Mouse (Mus musculus) liver, embryonic 14.5 days (tissue): ENCODE data around the gene Rsph10b. TPM values are rescaled to one million over a fixed set of nuclear protein-coding genes. Genes with fewer than 3 reads are reported as not detected.

Experiments used
- ATAC-seq: fragments of 200-750 bp; cut with Nextera tagmentation; 2 replicates; pipeline ENCODE4 v1.8.0; 2017; ENCODE audit warnings: moderate number of reproducible peaks, mild to moderate bottlenecking, moderate library complexity; ENCODE audit not compliant: insufficient read depth
- DNase-seq, 3 experiments: peaks; one replicate each; pipeline ENCODE4 v3.0.0-alpha.2; 2012 to 2013; ENCODE audit warnings: low read depth in 3 of 3, low spot score in 3 of 3
- H3K27ac ChIP-seq: fragments of 300-500 bp; sonication (generic); 2 replicates; pipeline ENCODE4 v1.5.1; 2014; ENCODE audit warnings: moderate library complexity, mild to moderate bottlenecking, control low read depth, inconsistent platforms
- H3K27me3 ChIP-seq: fragments of 300-500 bp; sonication (generic); 2 replicates; pipeline ENCODE4 v1.6.1; 2014; ENCODE audit warnings: mild to moderate bottlenecking, low read length, moderate library complexity; ENCODE audit not compliant: control insufficient read depth, insufficient read depth
- H3K36me3 ChIP-seq: fragments of 300-500 bp; sonication (generic); replicated peaks from 2 replicates; pipeline ENCODE4 v1.6.1; 2014; ENCODE audit warnings: low read depth; ENCODE audit not compliant: control insufficient read depth, insufficient read depth
- H3K4me1 ChIP-seq, 2 experiments: fragments of 200-500 bp in 1 of 2; fragments of 300-500 bp in 1 of 2; sonication (generic) in 1 of 2; replicated peaks; 2 replicates each; pipeline ENCODE4 v1.6.1; 2012 to 2014; ENCODE audit warnings: antibody characterized with exemption in 1 of 2, inconsistent platforms in 1 of 2, low read length in 1 of 2; ENCODE audit not compliant: control insufficient read depth in 2 of 2, insufficient read depth in 2 of 2
- H3K4me2 ChIP-seq: fragments of 300-500 bp; sonication (generic); 2 replicates; pipeline ENCODE4 v1.6.1; 2014; ENCODE audit warnings: low read depth, mild to moderate bottlenecking, control low read depth, moderate library complexity
- H3K4me3 ChIP-seq, 2 experiments: fragments of 200-500 bp in 1 of 2; fragments of 300-500 bp in 1 of 2; sonication (generic) in 1 of 2; 2 replicates each; pipeline ENCODE4 v1.5.1; 2012 to 2014; ENCODE audit warnings: low read depth in 2 of 2, low read length in 2 of 2, mild to moderate bottlenecking in 2 of 2, control low read depth in 1 of 2, inconsistent platforms in 1 of 2, moderate library complexity in 1 of 2; ENCODE audit not compliant: insufficient read depth in 1 of 2
- H3K9ac ChIP-seq: fragments of 300-500 bp; sonication (generic); replicated peaks from 2 replicates; pipeline ENCODE4 v1.6.1; 2014; ENCODE audit warnings: mild to moderate bottlenecking, control low read depth, moderate library complexity
- H3K9me3 ChIP-seq: fragments of 300-500 bp; sonication (generic); 2 replicates; pipeline ENCODE4 v1.6.1; 2016; ENCODE audit warnings: low read length, mixed read lengths; ENCODE audit not compliant: control insufficient read depth
- CTCF ChIP-seq: IDR thresholded peaks from 2 replicates; pipeline ENCODE4 v1.5.1; 2016; ENCODE audit warnings: antibody characterized with exemption, low read depth, control low read depth
- EP300 ChIP-seq: IDR thresholded peaks from 2 replicates; pipeline ENCODE4 v1.6.1; 2016; ENCODE audit warnings: antibody characterized with exemption, low read depth
- WGBS: fragments of 180-500 bp; shearing (Covaris S2); extraction: QIAGEN DNeasy Blood & Tissue Kit; methylation state at CpG from one replicate; pipeline ENCODE4 v1.1.7; 2014; ENCODE audit not compliant: insufficient replicate concordance; 5-methylcytosine and 5-hydroxymethylcytosine counted together
- polyA plus RNA-seq, 2 experiments: library from polyadenylated mRNA; depleted of rRNA in 1 of 2; stranded (reverse) in 1 of 2; unstranded in 1 of 2; fragments of >200 nt; fragmentation: Nextera tagmentation in 1 of 2; extraction: Ambion mirVana in 1 of 2; gene quantifications; 2 replicates each; pipeline versions ENCODE4 v1.2.1 to v1.2.3; 2012 to 2014

Rsph10b gene
- polyA plus RNA-seq, 2 experiments, result 0.44 to 0.66 TPM

DNA sequence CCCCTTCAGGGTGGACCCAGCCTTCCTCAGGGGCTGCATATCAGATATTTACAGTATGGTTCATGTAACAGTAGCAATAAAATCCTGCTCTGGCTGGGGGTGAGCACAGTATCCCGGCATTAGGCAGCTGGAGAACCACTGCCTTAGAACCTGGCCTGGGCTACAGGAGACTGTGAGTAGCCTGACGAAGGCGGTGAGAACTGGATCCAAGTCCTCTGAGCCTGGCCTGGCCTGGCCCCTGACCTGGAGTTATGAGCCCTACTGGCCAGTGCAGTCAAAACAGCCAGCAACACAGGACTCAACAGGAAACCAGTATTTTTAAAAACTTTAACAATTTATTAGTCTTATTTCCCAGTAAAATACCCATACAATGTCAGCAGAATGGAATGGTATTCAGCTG is 54.8 kb downstream of the Rsph10b start:
- Histone ChIP-seq H3K4me1 (no peaks in the 10 kb centered on the region), H3K27ac (no peak overlapping the region), H3K9ac (no peak overlapping the region), H3K36me3 (peaks cover 39% of the 10 kb centered on the region), H3K4me3 (no peak overlapping the region), H3K4me2 (no peak overlapping the region), H3K27me3 (no peaks in the 10 kb centered on the region), H3K9me3 (no peaks in the 10 kb centered on the region)
- WGBS, result 87% methylated on average over 3 of the region's 3 CpGs
- TF ChIP-seq CTCF (no peak), EP300 (no peak)
- ATAC-seq (no peak), DNase-seq (no peak)

DNA sequence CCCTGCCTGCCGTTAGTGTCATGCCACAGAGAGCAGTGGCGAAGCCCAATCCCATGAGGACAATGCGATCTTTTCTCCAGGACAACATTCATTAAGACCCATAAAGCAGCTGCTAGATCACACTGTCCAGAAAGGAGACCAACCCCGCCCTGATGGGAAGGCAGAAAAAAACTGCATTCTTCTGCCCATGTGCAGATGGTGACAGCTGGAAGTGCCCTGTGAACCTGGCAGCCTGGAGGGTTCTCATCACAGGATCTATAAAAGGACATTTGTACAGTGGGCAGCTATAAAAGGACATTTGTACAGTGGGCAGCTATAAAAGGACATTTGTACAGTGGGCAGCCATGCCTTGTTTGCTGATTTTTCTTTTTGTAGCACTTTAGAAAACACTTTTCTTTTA is 56.2 kb downstream of the Rsph10b start:
- ATAC-seq, result no peak

DNA sequence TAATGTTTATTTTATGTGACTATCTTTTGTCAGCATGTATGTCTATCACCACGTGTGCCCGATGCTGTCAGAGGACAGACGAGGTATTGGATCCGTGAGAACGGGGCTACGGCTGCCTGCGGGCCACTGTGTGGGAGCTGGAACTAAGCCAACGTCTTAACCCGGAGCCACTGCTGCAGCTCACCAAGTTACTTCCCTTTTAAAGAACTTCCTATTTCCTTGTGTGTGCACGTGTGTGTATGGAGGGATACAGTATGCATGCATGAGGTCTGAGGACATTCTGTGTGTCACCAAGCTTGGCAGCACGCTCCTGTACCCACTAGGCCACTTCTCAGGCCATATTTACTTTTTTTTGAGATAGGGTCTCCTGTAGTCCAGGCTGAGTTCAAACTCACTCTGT is 57.3 kb downstream of the Rsph10b start:
- whole genome bisulfite sequencing, result 54% methylated on average over 11 of the region's 11 CpGs
- Histone ChIP-seq H3K9me3 (no peaks in the 10 kb centered on the region), H3K4me3 (no peak overlapping the region), H3K27ac (no peak overlapping the region), H3K9ac (no peak overlapping the region), H3K4me2 (no peak overlapping the region), H3K36me3 (peaks cover 40% of the 10 kb centered on the region), H3K27me3 (no peaks in the 10 kb centered on the region), H3K4me1 (no peaks in the 10 kb centered on the region)
- no peak for DNase-seq
- no peak for TF ChIP-seq CTCF
- no peak for ATAC-seq

More for the DNA sequence above, 56.2 kb downstream of the Rsph10b start:
- 86% methylated on average over 4 of the region's 4 CpGs for WGBS
- no peak for DNase-seq
- Histone ChIP-seq H3K9me3 (no peaks in the 10 kb centered on the region), H3K4me3 (no peak overlapping the region), H3K4me1 (no peaks in the 10 kb centered on the region), H3K4me2 (no peak overlapping the region), H3K27me3 (no peaks in the 10 kb centered on the region), H3K36me3 (peaks cover 40% of the 10 kb centered on the region), H3K9ac (no peak overlapping the region), H3K27ac (no peak overlapping the region)
- TF ChIP-seq EP300, result no peak
- no peak for TF ChIP-seq CTCF

DNA sequence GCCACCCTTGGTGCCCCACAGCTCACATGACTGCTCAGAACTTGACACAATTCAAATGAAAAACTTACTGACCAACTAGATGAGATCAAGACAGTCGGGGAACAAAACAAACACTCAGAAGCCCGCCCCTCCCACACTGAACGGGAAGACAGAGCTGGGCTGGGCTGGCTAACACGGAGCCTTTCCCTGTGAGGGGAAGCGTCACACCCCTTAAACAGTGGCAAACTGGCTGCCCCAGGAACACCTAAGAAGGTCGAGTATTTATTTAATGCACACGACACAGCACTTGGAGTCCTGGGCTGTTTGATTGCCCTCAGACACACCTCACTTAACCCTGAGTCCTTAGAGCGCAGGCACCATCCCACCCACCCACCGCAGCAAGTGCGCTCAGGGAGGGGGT is 59.8 kb downstream of the Rsph10b start:
- no peak overlapping the region for H3K4me3 ChIP-seq
- no peak overlapping the region for H3K9ac ChIP-seq
- 84% methylated on average over 10 of the region's 10 CpGs for WGBS
- no peak overlapping the region for H3K27ac ChIP-seq
- ATAC-seq, result no peak
- H3K27me3 ChIP-seq, result no peaks in the 10 kb centered on the region
- H3K9me3 ChIP-seq, result no peaks in the 10 kb centered on the region
- no peaks in the 10 kb centered on the region for H3K4me1 ChIP-seq
- H3K4me2 ChIP-seq, result no peak overlapping the region
- no peak for DNase-seq
- TF ChIP-seq EP300, result no peak
- TF ChIP-seq CTCF, result no peak
- H3K36me3 ChIP-seq, result peaks cover 41% of the 10 kb centered on the region

DNA sequence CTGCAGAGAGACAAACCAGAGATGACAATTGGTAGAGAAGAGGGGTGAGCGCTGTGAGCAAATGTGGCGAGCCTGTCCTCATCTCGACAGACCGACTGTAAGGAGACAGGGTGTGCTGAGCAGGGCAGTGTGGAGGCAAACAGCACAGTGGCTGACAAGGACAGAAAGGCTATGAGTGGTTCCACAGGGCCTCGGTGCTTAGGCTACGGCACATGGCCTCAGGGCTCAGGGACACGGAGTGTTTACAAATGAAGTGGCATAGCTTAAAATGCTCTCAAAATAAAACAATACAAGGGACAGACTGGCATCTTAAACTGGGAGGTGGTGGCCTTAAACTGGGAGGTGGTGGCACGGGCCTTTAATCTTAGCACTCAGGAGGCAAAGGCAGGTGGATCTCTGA is 60.4 kb downstream of the Rsph10b start:
- H3K4me2 ChIP-seq, result no peak overlapping the region
- H3K4me1 ChIP-seq, result no peaks in the 10 kb centered on the region
- no peak for ATAC-seq
- no peaks in the 10 kb centered on the region for H3K27me3 ChIP-seq
- H3K4me3 ChIP-seq, result no peak overlapping the region
- 82% methylated on average over 8 of the region's 8 CpGs for WGBS
- no peaks in the 10 kb centered on the region for H3K9me3 ChIP-seq
- no peak for DNase-seq
- TF ChIP-seq EP300, result no peak
- no peak for TF ChIP-seq CTCF
- H3K27ac ChIP-seq, result no peak overlapping the region
- H3K9ac ChIP-seq, result no peak overlapping the region
- peaks cover 42% of the 10 kb centered on the region for H3K36me3 ChIP-seq
